Mouse (Mus musculus): ENCODE results near the gene Shank2. TPM values are rescaled to one million over a fixed set of nuclear protein-coding genes. Genes with fewer than 3 reads are reported as not detected.

Gene Shank2
- total RNA-seq (2021) = under 1 TPM; 0.52 to 0.68 TPM
- long read RNA-seq, experiment 1 = 0 reads
- long read RNA-seq, experiment 2 = 0 reads

- no peak for DNase-seq
Measured at GRCm38 (mm10) chr7:144001628-144002027, at the start of gene Shank2. Gene Shank2 (plus strand): TSS chr7:144001928.

GRCm38 (mm10) chr7:143952130-143952529 is 49.6 kb upstream of the Shank2 start:
- DNase-seq = no peak

GRCm38 (mm10) chr7:143956575-143957295 is 45.0 kb upstream of the Shank2 start:
- DNase-seq = no peak

- no peak for DNase-seq
Measured at GRCm38 (mm10) chr7:143958030-143958565, 43.6 kb upstream of the Shank2 start.

- DNase-seq = no peak
Measured at GRCm38 (mm10) chr7:143963813-143964212, 37.9 kb upstream of the Shank2 start.

GRCm38 (mm10) chr7:143966621-143967020 is 35.1 kb upstream of the Shank2 start:
- DNase-seq = no peak

GRCm38 (mm10) chr7:143977491-143977830 is 24.3 kb upstream of the Shank2 start:
- DNase-seq = no peak

GRCm38 (mm10) chr7:143977831-143978682 is 23.7 kb upstream of the Shank2 start:
- peak; percentile 8 for DNase-seq

GRCm38 (mm10) chr7:143978741-143979371 is 22.9 kb upstream of the Shank2 start:
- peak; percentile 62 for DNase-seq

GRCm38 (mm10) chr7:143979986-143980385 is 21.7 kb upstream of the Shank2 start:
- DNase-seq = no peak

- no peak for DNase-seq
Measured at GRCm38 (mm10) chr7:143986281-143986680, 15.4 kb upstream of the Shank2 start.

GRCm38 (mm10) chr7:143991160-143991559 is 10.6 kb upstream of the Shank2 start:
- no peak for DNase-seq

- DNase-seq = no peak
Measured at GRCm38 (mm10) chr7:143999073-143999472, 2.7 kb upstream of the Shank2 start.

- no peak for DNase-seq
Measured at GRCm38 (mm10) chr7:144003471-144003870, 1.7 kb downstream of the Shank2 start.

- DNase-seq = no peak
Measured at GRCm38 (mm10) chr7:144008079-144008478, 6.4 kb downstream of the Shank2 start.

- no peak for DNase-seq
Measured at GRCm38 (mm10) chr7:144008985-144009384, 7.3 kb downstream of the Shank2 start.

GRCm38 (mm10) chr7:144014485-144014884 is 12.8 kb downstream of the Shank2 start:
- DNase-seq = no peak

GRCm38 (mm10) chr7:144021801-144022200 is 20.1 kb downstream of the Shank2 start:
- DNase-seq = no peak

- DNase-seq = no peak
Measured at GRCm38 (mm10) chr7:144022682-144023081, 21.0 kb downstream of the Shank2 start.

- no peak for DNase-seq
Measured at GRCm38 (mm10) chr7:144023561-144023960, 21.8 kb downstream of the Shank2 start.

- DNase-seq = no peak
Measured at GRCm38 (mm10) chr7:144026024-144026752, 24.5 kb downstream of the Shank2 start.

GRCm38 (mm10) chr7:144029246-144029645 is 27.5 kb downstream of the Shank2 start:
- no peak for DNase-seq

All from gastrocnemius, postnatal 10 days (tissue).